ENCODE assay signal across 7 mouse cellular contexts in genomic region chr1:160410822-160411221, GRCm38 (mm10).
DNase-seq lines count a peak whose midpoint lies in the region; ATAC-seq lines count a peak whose summit lies in the region.

No protein-coding gene starts in this region.

- 0 out of 2 replicates have a peak, but pooled peaks have one; percentile 24 for ATAC-seq in common myeloid progenitor, adult 5-6 weeks (replicated peaks; ENCODE audit: low read depth, poor library complexity, severe bottlenecking)

- peak; percentile 44 for DNase-seq in layer of hippocampus, adult 11-12 months (ENCODE audit: low spot score)
- DNase-seq in layer of hippocampus, adult 9-11 months, result no peak
- peak; percentile 35 for DNase-seq in c-Kit-positive CD71-positive TER-119-negative erythroid progenitor cells, embryonic 14.5 days (ENCODE audit: low read depth)
- DNase-seq in lung, postnatal 36 days, result peak; percentile 15
- DNase-seq in thymus, postnatal 14 days, result no peak
- DNase-seq in adrenal gland, adult 18-20 months (ENCODE audit: low spot score in 2 of 2), result no peak

Comparison
In these comparisons a context has a peak if more than half of its experiments do, and no peak if none do; other contexts are left out.
1. DNase-seq: peak in layer of hippocampus, adult 11-12 months (single experiment), c-Kit-positive CD71-positive TER-119-negative erythroid progenitor cells, embryonic 14.5 days (single experiment) and lung, postnatal 36 days (single experiment); none in layer of hippocampus, adult 9-11 months (single experiment), thymus, postnatal 14 days (single experiment) and adrenal gland, adult 18-20 months (0 of 2).